Mouse (Mus musculus) A20 (cell line): Measurements from ENCODE around the gene Slc38a4.

Experiments used
- DNase-seq: peaks from one replicate; pipeline ENCODE4 v3.0.0-alpha.2; 2011; ENCODE audit warnings: low read depth, low spot score

Gene Slc38a4

GRCm38 (mm10) chr15:97054131-97054530, 1.6 kb downstream of the Slc38a4 start:
- DNase-seq = no peak

DNA sequence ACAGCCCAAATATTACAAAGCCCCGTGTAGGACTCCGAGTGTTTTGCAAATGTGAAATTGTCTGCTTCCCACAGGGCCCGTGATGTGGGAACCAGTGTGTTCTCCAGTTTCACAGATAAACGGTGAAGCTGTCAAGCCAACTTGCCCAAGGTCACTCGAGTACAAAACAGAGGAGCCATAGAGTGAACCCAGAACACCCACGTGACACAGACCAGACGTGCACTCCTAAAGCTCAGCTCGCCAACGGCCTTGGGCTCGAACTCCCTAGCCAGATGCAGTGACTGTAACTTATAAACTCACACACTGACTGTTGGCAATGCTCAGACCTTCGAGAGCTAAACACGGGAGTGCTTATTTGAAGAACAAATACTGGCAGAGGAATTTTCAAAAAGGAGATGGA, 5.3 kb downstream of the Slc38a4 start:
- DNase-seq = no peak

DNA sequence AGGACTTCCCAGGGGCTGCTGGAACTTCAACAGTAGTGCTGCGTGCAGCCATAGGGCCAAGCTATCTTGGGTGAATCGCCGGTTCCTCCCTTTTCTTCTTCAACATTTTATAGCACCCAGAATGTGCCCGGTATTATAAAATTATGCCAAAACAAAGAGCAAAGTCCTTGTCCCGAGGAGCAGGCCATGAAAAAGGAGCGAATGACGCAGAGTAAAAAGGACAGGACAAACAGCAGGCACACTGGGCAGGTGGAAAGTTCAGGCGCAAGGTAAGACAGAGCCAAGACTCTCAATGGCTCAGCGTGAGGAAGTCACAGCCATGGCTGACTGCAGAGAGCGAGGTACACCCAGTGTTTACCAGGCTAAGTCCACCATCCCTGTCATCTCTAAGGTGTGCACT, 5.7 kb downstream of the Slc38a4 start:
- no peak for DNase-seq

DNA sequence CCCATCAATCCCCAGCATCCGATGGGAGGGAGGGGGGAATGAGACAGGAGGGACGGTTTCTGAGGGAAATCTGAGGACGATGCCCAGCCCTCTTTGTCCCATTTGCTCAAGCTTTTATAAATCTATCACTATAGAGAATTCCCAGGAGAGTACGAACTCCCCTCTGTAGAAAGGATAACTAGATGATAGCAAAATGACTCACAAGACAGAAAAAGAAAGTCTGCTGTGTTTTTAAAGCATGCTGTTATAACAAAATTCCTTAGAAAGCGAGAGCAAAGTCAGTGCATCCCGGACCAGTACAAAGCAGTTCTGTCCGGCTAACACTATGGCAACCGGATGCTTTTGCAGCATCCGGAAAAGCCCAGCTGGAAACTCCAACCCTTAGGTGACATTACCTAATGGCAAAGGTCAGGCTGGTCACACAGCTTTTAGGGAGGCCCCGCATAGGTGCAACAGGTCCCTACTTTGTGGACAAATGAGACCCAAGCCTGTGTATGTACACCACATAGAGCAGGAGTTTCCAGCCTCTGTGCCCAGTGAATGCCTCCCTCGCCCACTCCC, 6.4 kb downstream of the Slc38a4 start:
- no peak for DNase-seq

DNA sequence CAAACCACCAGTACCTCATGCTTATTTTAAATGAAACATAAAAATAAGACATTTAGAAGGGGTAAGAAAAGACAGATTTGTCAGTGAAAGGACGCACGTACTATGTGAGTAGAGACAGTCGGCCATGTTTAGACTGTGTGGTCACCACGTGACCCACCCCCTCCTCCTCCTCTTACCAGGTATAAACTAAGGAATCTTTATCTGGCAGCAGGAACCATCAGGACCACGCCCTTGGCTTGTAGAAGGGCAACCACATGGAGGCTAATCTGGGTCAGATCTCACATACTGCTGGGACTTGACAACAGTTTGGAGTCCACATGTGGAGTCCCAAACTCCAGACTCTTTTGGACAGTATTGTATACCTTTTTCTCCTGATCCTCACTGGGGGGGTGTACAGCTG, 7.5 kb downstream of the Slc38a4 start:
- no peak for DNase-seq

- DNase-seq = no peak
Observed at GRCm38 (mm10) chr15:97043921-97044320, 11.8 kb downstream of the Slc38a4 start.

DNA sequence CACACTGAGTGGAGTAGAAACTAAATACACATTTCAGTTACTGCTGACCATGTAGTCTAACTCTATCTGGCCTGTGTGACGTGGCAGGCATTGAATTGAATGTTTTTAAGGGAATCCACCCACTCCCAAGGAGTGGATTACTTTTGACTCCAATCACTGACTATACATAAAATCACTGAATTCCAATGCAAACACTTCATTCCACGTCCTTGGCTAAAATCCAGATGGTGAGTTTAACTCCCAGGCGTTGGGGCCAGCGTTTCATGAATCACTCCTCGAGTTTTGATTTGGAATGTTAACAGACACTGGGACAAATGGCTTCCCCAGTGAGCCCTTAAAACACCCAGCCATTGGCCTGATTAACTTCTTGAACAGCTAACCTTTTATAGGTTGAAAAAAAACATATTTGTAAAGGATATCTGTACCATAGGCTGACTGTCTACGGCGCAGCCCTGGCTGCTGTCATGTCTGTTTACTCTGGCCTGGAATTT, 13.7 kb downstream of the Slc38a4 start:
- no peak for DNase-seq

DNA sequence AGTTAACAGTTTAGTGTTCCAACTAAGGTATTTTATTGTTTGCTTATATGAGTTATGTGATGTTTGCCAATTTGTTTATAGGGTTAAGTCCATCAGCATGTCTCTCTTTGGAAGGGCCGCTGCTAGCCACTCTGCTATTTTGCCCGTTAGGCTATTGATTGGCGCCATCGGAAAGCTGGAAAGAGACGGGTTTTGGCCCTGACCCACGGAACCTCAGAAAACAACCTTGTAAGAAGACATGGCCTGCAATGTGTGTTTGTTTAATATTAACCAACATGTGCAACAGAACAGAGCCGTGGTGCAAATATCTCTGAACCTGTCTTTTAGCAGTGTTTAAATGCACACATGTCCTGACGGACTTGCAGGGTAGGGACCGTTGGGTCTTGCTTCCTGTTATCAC, 14.6 kb downstream of the Slc38a4 start:
- DNase-seq = no peak

DNA sequence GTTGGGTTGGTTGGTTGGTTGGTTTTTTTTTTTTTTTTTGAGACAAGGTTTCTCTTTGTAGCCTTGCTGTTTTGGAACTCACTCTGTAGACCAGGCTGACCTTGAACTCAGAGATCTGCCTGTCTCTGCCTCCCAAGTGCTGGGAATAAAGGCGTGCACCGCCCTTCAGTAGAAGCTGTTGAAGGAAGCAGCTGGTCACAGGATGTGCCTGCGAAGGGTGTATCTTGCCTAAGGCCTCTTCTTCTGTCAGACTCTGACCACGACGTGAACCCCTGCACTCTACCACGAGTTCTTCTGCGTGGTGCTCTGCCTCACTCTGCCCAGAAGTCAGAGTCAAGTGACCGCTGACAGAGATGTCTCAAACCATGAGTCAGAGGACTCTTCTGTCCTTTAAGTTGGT, 18.0 kb downstream of the Slc38a4 start:
- no peak for DNase-seq

DNA sequence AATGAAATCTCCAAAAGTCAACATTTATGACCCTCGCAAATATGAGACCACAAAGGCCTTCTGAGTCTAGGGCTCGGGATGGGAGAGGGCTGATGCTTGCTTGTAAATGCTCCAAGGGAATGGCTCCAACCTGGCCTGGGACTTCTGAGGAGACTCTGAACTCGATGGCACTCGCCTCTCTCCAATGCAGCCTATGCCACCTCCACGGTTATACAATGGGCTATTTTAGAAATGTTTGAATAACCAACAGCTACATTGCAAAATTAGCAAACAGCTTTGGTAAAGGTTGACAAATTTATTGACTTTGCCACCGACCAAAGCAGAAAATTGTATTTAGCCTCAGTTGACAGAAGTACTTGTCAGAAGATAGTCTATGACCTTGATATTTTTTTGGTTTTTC, 19.9 kb downstream of the Slc38a4 start:
- no peak for DNase-seq

DNA sequence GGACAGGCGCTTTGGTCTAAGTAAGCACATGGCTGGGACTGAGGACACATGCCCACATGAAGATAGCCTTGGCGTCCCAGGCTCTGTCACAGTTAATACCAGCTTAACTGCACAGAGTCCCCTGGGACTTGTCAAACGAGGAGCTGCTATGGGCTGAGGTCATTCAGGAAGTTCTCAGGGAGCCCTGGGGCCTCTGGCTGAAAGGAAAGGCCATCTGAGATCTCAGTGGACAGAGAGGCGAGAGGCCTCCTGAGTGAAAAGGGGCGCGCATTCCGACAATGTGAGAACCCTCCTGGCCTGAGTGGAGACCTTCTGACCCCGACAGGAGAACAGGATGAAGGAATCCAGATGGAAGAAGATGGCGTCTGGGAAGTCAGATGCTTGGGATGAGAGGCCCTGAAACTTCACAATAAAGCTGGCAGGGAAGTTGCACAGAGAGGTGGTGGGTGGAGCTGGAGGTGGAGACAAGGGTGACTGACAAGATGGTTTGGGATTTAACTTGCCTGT, 22.2 kb downstream of the Slc38a4 start:
- no peak for DNase-seq

- DNase-seq = no peak
Observed at GRCm38 (mm10) chr15:97031886-97032285, 23.9 kb downstream of the Slc38a4 start.

DNA sequence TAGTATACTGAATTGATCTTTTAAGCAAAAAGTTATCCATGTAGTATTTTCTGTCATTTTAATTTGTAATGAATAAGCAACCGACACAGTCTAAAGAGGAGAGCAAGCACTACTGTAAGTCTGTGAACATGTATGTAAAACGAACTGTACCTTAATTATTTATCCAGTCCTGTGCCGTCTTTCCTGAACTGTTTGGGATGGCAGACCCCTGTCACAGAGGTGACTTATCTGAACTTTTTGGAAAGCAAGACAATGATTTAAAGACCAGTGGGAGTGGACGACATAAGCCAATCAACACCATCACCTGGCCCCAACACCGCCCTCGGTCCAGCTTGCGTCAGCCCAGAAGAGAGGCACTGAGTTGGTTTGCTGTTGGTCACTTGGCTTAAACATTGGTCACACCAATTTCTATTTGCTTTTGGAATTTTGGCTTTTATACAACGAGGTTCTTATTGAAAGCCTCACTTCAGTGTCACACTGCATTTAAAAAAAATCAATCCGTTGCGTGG, 24.7 kb downstream of the Slc38a4 start:
- DNase-seq = no peak

DNA sequence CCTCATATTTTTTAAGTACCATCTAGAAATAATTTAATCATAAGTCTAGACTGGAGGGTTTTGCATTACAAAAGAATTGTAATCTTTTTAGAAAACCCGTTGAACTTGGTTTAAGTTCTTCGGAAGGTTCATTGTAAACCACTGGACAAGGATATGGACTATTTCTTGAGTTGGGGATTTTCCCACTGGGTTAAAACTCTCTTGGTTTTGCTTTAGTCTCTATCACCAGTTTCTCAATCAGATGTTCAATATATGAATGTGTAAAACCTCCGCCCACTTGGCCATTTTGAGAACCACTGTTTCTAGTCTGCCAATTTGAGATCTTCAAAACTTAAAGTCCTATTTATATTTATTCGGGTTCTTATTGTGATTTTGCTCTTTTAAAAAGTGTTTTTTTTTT, 25.6 kb downstream of the Slc38a4 start:
- no peak for DNase-seq

- DNase-seq = no peak
Observed at GRCm38 (mm10) chr15:97029064-97029791, 26.5 kb downstream of the Slc38a4 start.

DNA sequence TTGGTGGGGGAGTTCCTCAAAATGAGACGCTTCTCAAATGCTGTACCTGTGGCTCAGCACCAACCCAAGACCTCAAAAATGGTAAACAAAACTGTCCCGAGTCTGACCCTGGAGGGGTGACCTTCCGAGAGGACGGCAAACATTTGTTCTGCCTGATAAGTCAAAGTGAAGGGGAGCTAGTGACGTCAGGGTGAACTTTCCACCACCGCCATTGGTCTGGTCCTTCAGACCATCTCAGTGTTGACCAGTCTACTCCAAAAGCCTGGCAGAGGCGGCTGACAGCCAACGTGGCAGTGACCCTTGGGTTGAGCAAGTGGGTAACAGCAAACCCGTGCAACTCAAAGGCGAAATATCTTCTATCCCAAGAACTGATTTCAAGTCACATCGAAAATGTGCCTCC, 27.1 kb downstream of the Slc38a4 start:
- DNase-seq = no peak

DNA sequence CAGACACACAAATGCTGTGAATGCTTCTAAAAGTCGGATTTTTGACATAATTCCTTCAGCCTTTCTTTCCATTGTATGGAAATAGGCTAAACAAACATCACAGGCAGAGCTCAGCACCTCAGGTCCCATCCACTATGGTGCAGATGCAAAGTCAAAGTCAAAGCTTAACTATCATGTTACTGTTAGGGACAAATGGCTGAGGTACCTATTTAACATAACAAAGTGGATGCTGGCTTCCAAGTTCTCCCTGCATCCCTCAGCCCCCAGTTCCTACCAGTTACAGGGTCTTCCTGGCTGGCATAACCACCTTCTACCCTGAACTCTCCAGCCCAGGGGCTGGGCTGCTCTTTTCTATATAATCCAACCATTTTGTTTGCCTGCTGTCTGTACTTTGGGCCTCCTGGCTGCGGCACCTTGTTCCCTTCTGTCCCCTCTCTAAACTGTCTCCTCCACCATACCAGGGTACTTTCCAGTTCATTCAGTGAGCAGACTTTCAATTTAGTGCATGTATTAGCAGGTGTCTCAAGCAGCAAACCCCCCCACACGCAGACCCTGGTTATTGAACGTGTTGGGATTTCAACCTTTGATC, 27.6 kb downstream of the Slc38a4 start:
- DNase-seq = no peak

GRCm38 (mm10) chr15:97026670-97027069, 29.1 kb downstream of the Slc38a4 start:
- no peak for DNase-seq

GRCm38 (mm10) chr15:97022764-97023163, 33.0 kb downstream of the Slc38a4 start:
- no peak for DNase-seq

- DNase-seq = no peak
Observed at GRCm38 (mm10) chr15:97022213-97022612, 33.5 kb downstream of the Slc38a4 start.

- no peak for DNase-seq
Observed at GRCm38 (mm10) chr15:97020221-97020620, 35.5 kb downstream of the Slc38a4 start.

- DNase-seq = no peak
Observed at GRCm38 (mm10) chr15:97019323-97019722, 36.4 kb downstream of the Slc38a4 start.

- no peak for DNase-seq
Observed at GRCm38 (mm10) chr15:97017195-97017594, 38.6 kb downstream of the Slc38a4 start.
